Mouse (Mus musculus) left cerebral cortex, postnatal 4 days (tissue): ENCODE data around the gene Olfr1362. TPM values are rescaled to one million over a fixed set of nuclear protein-coding genes. Genes with fewer than 3 reads are reported as not detected.

Source experiments
- DNase-seq: peaks from one replicate; pipeline ENCODE4 v3.0.0-alpha.2; 2022
- intact Hi-C: fragments of 180-260 bp; cut with DNase I; formaldehyde crosslinking; loops from one replicate; pipeline ENCODE4 v1.15.1; 2025
- total RNA-seq, 2 experiments: library from RNA; stranded (reverse); gene quantifications; 2 replicates each; pipeline ENCODE4 v1.2.3; 2021

The Olfr1362 gene
- total RNA-seq, result not detected

DNA sequence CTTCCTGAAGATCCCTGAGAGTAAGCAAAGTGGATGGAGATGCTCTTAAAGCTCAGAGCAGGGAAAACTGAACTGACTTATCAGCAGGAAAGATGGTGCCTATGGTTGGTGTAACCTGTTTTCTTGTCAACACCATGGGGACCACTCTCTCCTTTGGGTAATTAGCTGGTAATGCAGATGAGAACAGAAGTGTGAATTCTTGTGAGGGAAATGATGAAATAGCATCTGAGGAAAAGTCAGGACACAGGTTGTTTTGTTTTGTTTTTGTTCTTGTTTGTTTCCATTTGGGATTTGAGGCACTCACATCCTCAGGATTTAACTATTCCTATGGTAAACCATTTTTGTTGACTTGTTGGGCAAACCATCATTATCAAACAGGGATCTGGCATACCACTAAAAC is at the start of gene Olfr1362:
TSS of gene Olfr1362 (minus strand) at position 101 of the 400 bp plus-strand sequence.
- intact Hi-C loops, result no loop called here
- no peak for DNase-seq

DNA sequence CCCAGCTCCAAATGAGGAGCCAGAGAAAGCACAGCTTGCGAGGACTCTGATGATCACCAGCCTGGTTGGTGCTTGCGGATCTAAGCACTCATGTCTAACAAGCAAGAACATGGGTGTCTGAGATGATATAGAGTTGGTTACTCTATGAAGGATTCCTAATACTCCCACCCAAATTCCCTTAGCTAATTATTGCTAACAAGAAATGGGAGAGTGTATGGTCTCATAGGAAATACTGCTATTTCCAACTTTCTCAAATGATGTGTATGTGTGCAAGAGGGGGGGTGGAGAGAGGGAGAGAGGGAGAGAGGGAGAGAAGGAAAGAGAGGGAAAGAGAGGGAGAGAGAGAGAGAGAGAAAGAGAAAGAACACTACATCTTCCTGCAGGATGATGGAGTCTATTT is 49.5 kb upstream of the Olfr1362 start, which contains the start of gene Olfr1361:
TSS of gene Olfr1361 (minus strand) at position 101 of the 400 bp plus-strand sequence.
- intact Hi-C loops, result no loop called here
- no peak for DNase-seq

DNA sequence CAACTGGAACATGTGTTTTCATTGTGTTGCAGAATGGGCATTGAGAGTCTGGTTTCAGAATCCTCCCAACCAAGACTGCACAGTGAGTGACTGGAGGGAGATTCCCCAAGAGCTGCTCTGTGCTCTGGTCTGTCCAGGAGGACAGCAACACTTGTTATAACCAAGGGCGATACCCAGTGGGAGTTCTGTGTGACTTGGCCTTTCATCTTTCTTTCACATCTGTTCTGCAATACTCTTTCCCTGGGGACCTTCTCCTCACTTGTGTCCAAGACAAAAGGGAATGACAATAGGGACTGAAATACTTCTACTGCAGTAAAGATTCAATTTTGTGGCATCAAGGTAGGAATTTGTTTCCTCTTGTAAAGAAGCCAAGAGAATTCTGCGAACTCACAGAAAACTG is 28.6 kb upstream of the Olfr1362 start, which contains the start of gene Olfr11:
TSS of gene Olfr11 (minus strand) at position 101 of the 400 bp plus-strand sequence.
- no peak for DNase-seq
- intact Hi-C loops, result no loop called here

DNA sequence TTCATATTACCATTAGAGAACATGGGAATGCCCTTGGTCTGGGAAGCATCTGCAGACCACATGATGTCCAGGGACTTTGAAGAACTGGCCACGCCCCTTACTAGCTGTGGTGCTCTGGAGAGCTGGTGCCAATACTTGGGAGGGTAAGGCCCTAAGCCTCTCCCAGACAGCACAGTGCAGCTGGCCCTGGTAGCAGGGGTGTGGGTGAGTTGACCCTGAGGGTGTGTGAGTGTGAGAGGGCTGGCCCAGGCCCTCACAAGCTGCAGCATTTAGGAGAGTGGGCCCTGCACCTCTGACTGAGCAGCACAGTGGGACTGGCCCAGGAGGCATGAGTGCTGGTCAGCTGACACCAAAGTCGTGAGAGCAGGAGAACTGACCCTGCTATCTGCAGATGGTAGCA is 22.2 kb downstream of the Olfr1362 start:
- intact Hi-C loops, result no loop called here
- no peak for DNase-seq

DNA sequence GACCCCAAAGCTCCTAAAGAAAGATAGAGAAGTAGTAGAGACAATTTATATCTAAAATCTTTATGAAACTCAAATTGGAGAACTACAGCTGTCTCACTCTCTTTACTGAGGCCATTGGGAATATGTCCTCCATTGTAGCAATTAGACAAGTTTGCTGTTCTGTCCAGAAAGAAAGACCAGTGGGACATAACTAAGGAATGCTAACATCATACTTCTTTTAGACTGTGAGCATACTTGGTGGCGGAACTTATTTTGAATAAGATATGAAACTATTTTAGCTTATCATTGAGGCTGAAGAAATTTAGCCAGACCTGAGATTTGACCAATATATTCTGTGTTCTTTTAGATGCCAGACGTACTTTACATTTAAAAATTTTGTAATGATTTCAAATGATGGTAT is 32.2 kb downstream of the Olfr1362 start, which contains the start of gene Olfr1364:
TSS of gene Olfr1364 (minus strand) at position 101 of the 400 bp plus-strand sequence.
- intact Hi-C loops, result no loop called here
- DNase-seq, result no peak

Other genes with a start within 250 kb of the Olfr1362 start
- 10 to 100 TPM; 49.4 to 56.1 TPM for gene Zkscan3, start 211.3 kb downstream of the Olfr1362 start, total RNA-seq
- 1 to 10 TPM; 1.3 to 2.2 TPM for gene Pgbd1, start 173.0 kb downstream of the Olfr1362 start, total RNA-seq
- 10 to 100 TPM; 27.0 to 28.7 TPM for gene Zscan26, start 160.3 kb downstream of the Olfr1362 start, total RNA-seq
- gene Nkapl, start 145.5 kb downstream of the Olfr1362 start, total RNA-seq, result 1 to 10 TPM in 1 of 2 experiments, under 1 TPM in 1; 0.97 to 1.5 TPM
- 1 to 10 TPM; 7.8 to 8.8 TPM for gene Zkscan4, start 135.1 kb downstream of the Olfr1362 start, total RNA-seq
- not detected for gene Gm10065, start 134.6 kb downstream of the Olfr1362 start, total RNA-seq
- 10 to 100 TPM; 11.3 to 14.5 TPM for gene AK157302, start 118.8 kb downstream of the Olfr1362 start, total RNA-seq
- gene Gm11273, start 112.6 kb downstream of the Olfr1362 start, total RNA-seq, result 10 to 100 TPM; 36.2 to 49.5 TPM
- gene Zkscan8, start 82.9 kb downstream of the Olfr1362 start, total RNA-seq, result 10 to 100 TPM; 13.7 to 13.9 TPM
- gene Olfr1366, start 71.2 kb downstream of the Olfr1362 start, total RNA-seq, result not detected
- gene Olfr1535, start 54.1 kb downstream of the Olfr1362 start, total RNA-seq, result not detected
- not detected for gene Olfr1364, start 32.3 kb downstream of the Olfr1362 start, total RNA-seq
- gene Olfr11, start 28.5 kb upstream of the Olfr1362 start, total RNA-seq, result not detected
- not detected for gene Olfr1361, start 49.4 kb upstream of the Olfr1362 start, total RNA-seq
- not detected for gene Olfr1360, start 63.4 kb upstream of the Olfr1362 start, total RNA-seq
- gene Olfr1359, start 84.1 kb upstream of the Olfr1362 start, total RNA-seq, result not detected
- 100 to 1,000 TPM; 112 to 115 TPM for gene Hist1h2bl, start 102.1 kb upstream of the Olfr1362 start, total RNA-seq
- 100 to 1,000 TPM; 129 to 178 TPM for gene Hist1h2ai, start 102.4 kb upstream of the Olfr1362 start, total RNA-seq
- 100 to 1,000 TPM; 159 to 180 TPM for gene Hist1h3h, start 103.6 kb upstream of the Olfr1362 start, total RNA-seq
- gene Hist1h2bm, start 108.0 kb upstream of the Olfr1362 start, total RNA-seq, result 10 to 100 TPM; 34.8 to 37.4 TPM
- 10 to 100 TPM; 35.9 to 46.7 TPM for gene Hist1h4j, start 121.0 kb upstream of the Olfr1362 start, total RNA-seq
- gene Hist1h4k, start 136.5 kb upstream of the Olfr1362 start, total RNA-seq, result 100 to 1,000 TPM; 525 to 563 TPM
- gene Hist1h2ak, start 139.8 kb upstream of the Olfr1362 start, total RNA-seq, result 10 to 100 TPM; 59.3 to 67.5 TPM
- 10 to 100 TPM; 57.6 to 68.8 TPM for gene Hist1h2bn, start 140.1 kb upstream of the Olfr1362 start, total RNA-seq
- 10 to 100 TPM; 55.3 to 56.6 TPM for gene Hist1h1b, start 166.6 kb upstream of the Olfr1362 start, total RNA-seq
- gene Hist1h3i, start 169.3 kb upstream of the Olfr1362 start, total RNA-seq, result 100 to 1,000 TPM; 145 to 150 TPM
- gene Hist1h2an, start 173.2 kb upstream of the Olfr1362 start, total RNA-seq, result 10 to 100 TPM; 13.0 to 15.8 TPM
- 10 to 100 TPM; 41.6 to 49.7 TPM for gene Hist1h2bp, start 173.4 kb upstream of the Olfr1362 start, total RNA-seq
- gene Hist1h2bq, start 196.2 kb upstream of the Olfr1362 start, total RNA-seq, result 100 to 1,000 TPM; 108 to 110 TPM
- gene Hist1h2ao, start 196.4 kb upstream of the Olfr1362 start, total RNA-seq, result not detected
- 100 to 1,000 TPM; 320 to 409 TPM for gene Hist1h4m, start 197.7 kb upstream of the Olfr1362 start, total RNA-seq
- gene Hist1h4n, start 218.2 kb upstream of the Olfr1362 start, total RNA-seq, result 10 to 100 TPM; 34.5 to 43.1 TPM
- 100 to 1,000 TPM; 184 to 208 TPM for gene Hist1h2ap, start 219.5 kb upstream of the Olfr1362 start, total RNA-seq
- gene Hist1h2br, start 219.7 kb upstream of the Olfr1362 start, total RNA-seq, result 100 to 1,000 TPM; 106 to 108 TPM